Mouse (Mus musculus) embryonic fibroblast, embryonic 13.5 days (primary cell): ENCODE measurements around the gene Prr36.

Experiments
- CTCF ChIP-seq: IDR thresholded peaks from 2 replicates; pipeline ENCODE4 v1.5.1; 2011; ENCODE audit warnings: mild to moderate bottlenecking, control low read depth, low read length, moderate library complexity, borderline replicate concordance; ENCODE audit not compliant: insufficient read depth
- POLR2A ChIP-seq: IDR thresholded peaks from 2 replicates; pipeline ENCODE4 v1.6.1; 2011; ENCODE audit warnings: low read depth, mild to moderate bottlenecking, control low read depth, low read length, moderate library complexity

DNA sequence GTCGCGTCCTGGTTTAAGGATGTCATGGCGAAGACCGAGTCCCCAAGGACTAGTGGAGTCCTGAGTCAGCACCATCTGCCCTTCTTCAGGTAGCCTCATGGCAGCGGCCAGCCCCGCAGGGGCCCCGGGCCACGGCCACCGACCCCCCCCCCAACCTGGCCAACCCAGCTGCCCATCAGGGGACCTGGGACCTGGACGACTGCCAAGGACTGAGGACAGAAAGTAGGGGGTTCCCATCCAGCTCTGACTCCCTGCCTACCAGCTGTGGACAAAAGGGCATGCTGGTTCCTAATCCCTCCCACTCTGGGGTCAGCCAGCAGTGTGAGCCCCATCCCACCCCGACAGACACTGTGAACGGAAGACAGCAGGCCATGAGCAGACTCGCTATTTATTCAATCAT is 28.5 kb upstream of the Prr36 start:
- no peak for TF ChIP-seq CTCF
- no peak for TF ChIP-seq POLR2A
